Mouse (Mus musculus) thymus, adult 2 months (tissue): ENCODE measurements around the gene Cox10.

Experiments used
- CTCF ChIP-seq: fragments of 200-500 bp; IDR thresholded peaks from 2 replicates; pipeline ENCODE4 v1.5.1; 2012; ENCODE audit warnings: mild to moderate bottlenecking, control low read depth, low read length, moderate library complexity, borderline replicate concordance; ENCODE audit not compliant: control insufficient read depth, poor library complexity, insufficient read depth; ENCODE audit errors: extremely low read depth
- POLR2A ChIP-seq: fragments of 200-500 bp; IDR thresholded peaks from 2 replicates; pipeline ENCODE4 v1.6.1; 2012; ENCODE audit warnings: mild to moderate bottlenecking, low read length, control low read depth, moderate library complexity; ENCODE audit not compliant: control insufficient read depth, poor library complexity, insufficient read depth; ENCODE audit errors: extremely low read depth

DNA sequence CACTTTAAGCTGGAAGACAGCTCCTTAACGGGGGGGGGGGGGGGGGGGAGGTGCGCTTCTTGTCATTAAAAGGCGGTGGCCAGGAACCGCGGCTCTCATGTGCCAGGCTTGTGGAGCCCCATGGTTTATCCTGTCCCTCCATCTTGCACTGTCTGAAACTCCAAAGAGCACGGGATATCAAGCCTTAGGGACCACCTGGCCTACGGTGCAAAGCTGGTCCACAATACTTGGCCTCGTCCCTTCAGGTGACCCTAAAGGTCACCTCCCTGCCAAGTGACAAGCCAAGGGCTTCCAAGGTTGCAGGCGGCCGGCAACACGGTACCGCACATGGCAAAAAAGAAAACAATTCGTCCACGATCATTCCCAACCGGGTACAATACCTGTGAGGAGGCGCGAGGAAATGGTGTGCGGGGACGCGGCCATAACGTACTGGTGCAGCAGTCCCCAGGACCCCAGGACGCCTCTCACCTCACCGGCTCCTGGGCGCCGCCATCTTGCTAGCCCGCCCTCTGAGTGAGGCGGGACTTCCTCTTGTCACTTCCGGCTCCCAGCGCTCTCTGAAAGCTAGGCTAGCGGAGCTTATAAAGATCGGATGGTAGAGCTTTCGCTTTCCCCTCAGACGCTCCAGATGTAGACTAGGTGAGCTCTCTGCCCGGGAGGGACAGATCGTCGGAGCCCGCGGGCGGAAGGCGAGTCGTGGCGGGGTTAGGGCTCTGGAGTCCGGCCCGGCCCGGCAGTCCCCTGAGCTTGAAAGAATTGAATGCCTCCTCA, at the start of gene Cox10:
- peak; percentile 62; the same call in 1 of the 2 replicates for TF ChIP-seq POLR2A
- TF ChIP-seq CTCF, result peak; percentile 39; the same call in 1 of the 2 replicates
